Mouse (Mus musculus): ENCODE data around the gene Idh1.

- no peak for TF ChIP-seq CTCF (IDR thresholded peaks at IDR 0.05; ENCODE audit: control insufficient read depth, insufficient read depth, low read length)
- TF ChIP-seq POLR2A (IDR thresholded peaks at IDR 0.05; ENCODE audit: borderline replicate concordance, control insufficient read depth, low read depth, low read length), result no peak
Observed at GRCm38 (mm10) chr1:65230566-65230965, 44.3 kb upstream of the Idh1 start.
